Mouse (Mus musculus): ENCODE results near the gene Nudt4.

Gene Nudt4

GRCm38 (mm10) chr10:95563851-95564845 is at the start of gene Nudt4:
Gene Nudt4 (minus strand): TSS chr10:95564146.
- peak; percentile 97 for DNase-seq

- DNase-seq, result no peak
These were observed 47.4 kb upstream of the Nudt4 start for GRCm38 (mm10) chr10:95611331-95611721.

- no peak for DNase-seq
These were observed 46.9 kb upstream of the Nudt4 start for GRCm38 (mm10) chr10:95610666-95611330.

GRCm38 (mm10) chr10:95604979-95605613 is 41.1 kb upstream of the Nudt4 start:
- DNase-seq, result no peak

GRCm38 (mm10) chr10:95600527-95600926 is 36.6 kb upstream of the Nudt4 start:
- no peak for DNase-seq

GRCm38 (mm10) chr10:95599740-95600139 is 35.8 kb upstream of the Nudt4 start:
- no peak for DNase-seq

- no peak for DNase-seq
These were observed 34.2 kb upstream of the Nudt4 start for GRCm38 (mm10) chr10:95598056-95598587.

- DNase-seq, result no peak
These were observed 32.1 kb upstream of the Nudt4 start for GRCm38 (mm10) chr10:95595852-95596639.

- DNase-seq, result no peak
These were observed 30.5 kb upstream of the Nudt4 start for GRCm38 (mm10) chr10:95594414-95594813.

DNA sequence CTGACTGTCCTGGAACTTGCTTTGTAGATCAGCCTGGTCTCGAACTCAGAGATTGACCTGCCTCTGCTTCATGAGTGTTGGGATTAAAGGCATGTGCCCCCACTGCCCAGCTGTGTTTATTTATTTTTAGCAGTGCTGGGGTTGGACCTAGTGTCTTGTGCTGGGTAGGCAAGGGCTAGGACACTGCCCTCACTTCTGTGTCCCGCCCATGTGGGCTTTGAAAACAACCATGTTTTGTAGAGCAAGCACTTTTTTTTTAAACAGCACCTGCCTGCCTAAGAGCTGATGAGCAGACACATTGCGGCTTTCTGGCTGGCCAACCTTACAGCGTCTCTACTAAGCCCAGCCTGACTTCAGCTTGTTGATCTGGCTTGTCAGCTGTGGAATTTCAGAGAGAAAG is 27.3 kb upstream of the Nudt4 start:
- no peak for DNase-seq

GRCm38 (mm10) chr10:95590196-95590595 is 26.2 kb upstream of the Nudt4 start:
- DNase-seq, result no peak

DNA sequence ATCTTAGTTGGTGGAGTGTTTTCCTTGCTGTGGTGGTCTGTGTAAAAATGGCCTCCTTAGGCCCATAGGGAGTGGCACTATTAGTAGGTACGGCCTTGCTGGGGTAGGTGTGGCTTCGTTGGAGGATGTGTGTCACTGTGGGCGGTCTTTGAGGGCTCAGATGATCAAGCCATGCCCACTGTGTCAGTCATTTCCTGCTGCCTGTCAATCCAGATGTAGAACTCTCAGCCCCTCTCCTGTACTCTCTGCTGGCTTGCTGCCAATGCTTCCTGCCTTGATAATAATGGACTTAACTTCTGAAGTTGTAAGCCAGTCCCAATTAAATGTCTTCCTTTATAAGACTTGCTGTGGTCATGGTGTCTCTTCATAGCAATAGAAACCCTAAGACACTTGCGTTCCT is 25.2 kb upstream of the Nudt4 start:
- no peak for DNase-seq

- no peak for DNase-seq
These were observed 23.7 kb upstream of the Nudt4 start for GRCm38 (mm10) chr10:95587509-95588220.

DNA sequence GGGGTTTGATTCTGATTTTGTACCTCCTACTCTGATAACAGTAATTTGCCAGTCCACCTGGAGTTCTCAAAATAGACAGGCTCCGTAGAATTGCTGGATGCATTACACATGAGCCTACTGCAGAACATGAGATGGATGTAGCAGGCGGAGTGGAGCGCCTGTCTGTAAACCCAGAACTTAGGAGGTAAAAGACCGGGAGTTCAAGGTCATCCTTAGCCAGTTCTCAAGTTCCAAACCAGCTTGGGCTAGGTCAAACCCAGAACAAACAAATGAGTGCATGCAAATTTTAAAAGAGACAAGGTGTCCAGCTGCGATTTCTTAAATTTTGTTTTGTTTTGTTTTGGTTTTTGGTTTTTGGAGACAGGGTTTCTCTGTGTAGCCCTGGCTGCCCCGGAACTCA is 21.6 kb upstream of the Nudt4 start:
- no peak for DNase-seq

DNA sequence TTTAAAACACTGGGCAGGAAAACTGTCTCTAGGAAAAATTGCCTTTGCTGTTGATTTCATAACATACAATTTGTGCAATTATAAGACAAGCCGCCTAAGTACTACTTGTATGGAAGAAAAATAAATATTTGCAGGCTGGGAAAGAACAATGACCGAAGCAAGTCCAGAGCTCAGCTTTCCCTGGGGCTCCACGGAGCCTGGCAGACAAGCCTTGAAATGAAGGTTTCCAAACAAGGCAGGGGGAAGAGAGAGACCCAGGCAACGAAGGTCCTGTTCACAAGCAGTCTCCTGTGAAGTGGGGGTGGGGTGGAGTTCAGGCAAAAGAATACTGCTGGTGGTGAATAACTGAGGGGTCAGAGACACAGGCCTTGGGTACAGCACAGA is 13.6 kb upstream of the Nudt4 start:
- no peak for DNase-seq

DNA sequence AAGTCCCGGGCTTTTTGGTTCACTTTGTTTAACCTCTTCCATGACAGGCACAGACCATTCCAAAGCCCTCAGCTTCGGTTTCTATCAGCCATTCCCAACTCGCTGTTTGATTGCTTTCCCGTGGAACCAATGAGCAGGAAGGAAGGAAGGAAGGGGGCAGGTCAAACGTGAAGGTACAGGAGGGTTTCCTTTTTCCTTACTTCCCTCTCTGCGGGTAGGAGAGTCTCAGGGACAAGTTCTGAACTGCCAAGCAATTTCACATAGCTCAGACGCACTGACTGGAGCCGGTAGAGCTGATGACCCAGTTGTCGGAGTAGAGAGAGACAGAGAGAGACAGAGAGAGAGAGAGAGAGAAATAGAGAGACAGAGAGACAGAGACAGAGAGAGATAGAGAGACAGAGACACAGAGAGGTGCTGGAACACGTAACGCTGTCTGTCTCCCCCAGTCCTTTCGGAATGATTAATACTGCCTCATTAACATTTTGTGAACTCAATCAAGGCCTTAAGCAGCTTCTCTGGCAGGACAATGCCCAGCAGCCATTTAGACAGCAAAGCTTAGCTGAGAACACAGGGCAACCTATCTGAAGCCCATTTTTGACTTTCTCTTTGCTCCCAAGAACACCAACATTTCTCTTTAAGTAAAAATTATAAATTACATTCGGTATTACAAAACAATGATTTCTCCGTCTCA is 13.1 kb upstream of the Nudt4 start:
- DNase-seq, result no peak

DNA sequence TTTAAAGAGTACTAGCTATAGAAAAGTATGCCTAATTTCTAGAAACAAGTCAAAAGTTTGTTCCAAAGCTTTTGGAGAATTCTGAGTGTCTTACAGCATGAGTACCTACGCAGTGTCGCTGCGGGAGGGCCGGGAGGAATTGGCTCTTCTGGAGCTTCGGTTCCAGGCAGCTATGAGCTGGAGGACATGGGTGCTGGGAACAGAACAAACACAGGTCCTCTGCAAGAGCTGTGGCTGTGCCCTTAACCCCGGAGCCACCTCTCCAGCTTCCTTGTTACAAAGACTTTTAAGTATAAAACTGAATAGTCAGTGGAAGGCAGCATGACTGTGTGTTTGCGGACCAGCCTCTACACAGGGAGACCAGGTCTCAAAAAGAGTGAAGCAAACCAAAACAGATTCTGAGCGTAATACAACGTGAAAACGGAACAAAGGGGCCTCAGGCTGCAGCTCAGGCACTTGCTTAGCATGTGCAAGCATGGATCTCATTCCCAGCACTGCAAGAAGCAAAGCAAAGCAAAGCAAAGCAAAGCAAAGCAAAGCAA is 12.0 kb upstream of the Nudt4 start:
- no peak for DNase-seq

GRCm38 (mm10) chr10:95574994-95575393 is 11.0 kb upstream of the Nudt4 start:
- no peak for DNase-seq

- DNase-seq, result peak; percentile 82
These were observed 5.5 kb upstream of the Nudt4 start for GRCm38 (mm10) chr10:95569441-95569840.

DNA sequence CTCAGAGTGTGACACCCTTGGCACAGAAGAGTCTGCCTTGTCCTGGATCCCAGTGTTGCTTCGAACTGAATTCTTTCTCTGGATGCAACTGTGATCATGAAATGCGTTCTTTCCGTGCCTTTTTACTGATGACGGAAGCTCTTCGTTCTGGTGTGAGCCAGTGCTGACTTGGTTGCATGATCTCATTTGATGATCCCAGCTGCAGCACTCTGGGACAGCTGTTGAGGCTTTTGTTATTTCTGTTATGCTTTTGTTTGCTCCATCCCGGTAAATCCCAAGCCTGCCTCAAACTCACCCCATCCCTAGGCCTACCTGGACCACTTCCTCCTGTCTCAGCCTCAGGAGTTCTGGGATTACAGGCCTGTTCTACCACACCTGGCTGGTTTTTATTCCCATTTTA is 4.1 kb upstream of the Nudt4 start:
- DNase-seq, result no peak

GRCm38 (mm10) chr10:95567550-95567949 is 3.6 kb upstream of the Nudt4 start:
- DNase-seq, result no peak
